Mouse (Mus musculus) liver, embryonic 14.5 days (tissue): ENCODE data around the gene Disp3.

ENCODE experiments used
- CTCF ChIP-seq: IDR thresholded peaks from 2 replicates; pipeline ENCODE4 v1.5.1; 2016; ENCODE audit warnings: antibody characterized with exemption, low read depth, control low read depth
- EP300 ChIP-seq: IDR thresholded peaks from 2 replicates; pipeline ENCODE4 v1.6.1; 2016; ENCODE audit warnings: antibody characterized with exemption, low read depth

GRCm38 (mm10) chr4:148298720-148299119 is 11.0 kb upstream of the Disp3 start:
- TF ChIP-seq CTCF (no peak), EP300 (no peak)
